Mouse (Mus musculus): ENCODE results near the gene Ugt2b1. TPM values are rescaled to one million over a fixed set of nuclear protein-coding genes. Genes with fewer than 3 reads are reported as not detected.
"Not testable (repeated sequence)": the region's sequence is repeated elsewhere in the genome, so short reads cannot be mapped to it uniquely, and the experiment has no call there.

The Ugt2b1 gene
- not detected in 2 replicates for polyA plus RNA-seq (2016; fragmentation: Nextera tagmentation; extraction: Ambion mirVana)

DNA sequence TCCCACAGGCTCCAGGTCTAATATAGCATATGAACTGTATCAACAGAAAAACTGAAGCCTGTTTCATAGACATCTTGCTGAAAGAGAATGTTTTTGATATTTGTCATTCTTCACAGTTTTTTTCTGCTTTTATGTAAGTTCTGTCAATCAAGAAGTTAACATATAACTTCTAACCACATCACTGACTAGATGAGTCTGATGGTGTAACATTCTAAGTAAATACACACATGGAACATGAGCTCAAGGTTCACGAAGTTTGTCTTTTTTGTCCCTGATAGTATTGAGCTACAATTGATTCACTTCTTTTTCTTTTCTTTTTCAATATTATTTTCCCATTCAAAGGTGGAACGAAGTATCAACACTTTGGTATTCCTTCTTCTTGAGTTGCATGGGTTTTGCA, at the start of gene Ugt2b1:
Gene Ugt2b1 (minus strand): TSS at position 105 of the 400 bp plus-strand sequence.
- Histone ChIP-seq H3K9me3 (replicated peaks) (no peaks in the 10 kb centered on the region), H3K4me1 (replicated peaks) (no peaks in the 10 kb centered on the region), H3K4me2 (no peak within 1 kb of the TSS), H3K4me3 (no peak within 1 kb of the TSS), H3K27ac (ENCODE audit: poor library complexity, severe bottlenecking) (no peak within 1 kb of the TSS), H3K36me3 (no peaks in the 10 kb centered on the region), H3K27me3 (replicated peaks) (no peaks in the 10 kb centered on the region), H3K9ac (no peak within 1 kb of the TSS)
- 69% methylated on average over 2 of the region's 2 CpGs for WGBS
- no peak for ATAC-seq (ENCODE audit: insufficient number of reproducible peaks, low FRiP score)

GRCm38 (mm10) chr5:86967271-86967670, 40.9 kb upstream of the Ugt2b1 start:
- H3K27me3 ChIP-seq (replicated peaks); H3K4me1 ChIP-seq (replicated peaks); ATAC-seq (ENCODE audit: insufficient number of reproducible peaks, low FRiP score); H3K36me3 ChIP-seq; H3K9me3 ChIP-seq (replicated peaks); H3K9ac ChIP-seq; H3K27ac ChIP-seq (ENCODE audit: poor library complexity, severe bottlenecking); H3K4me3 ChIP-seq; H3K4me2 ChIP-seq: not testable (repeated sequence)
- 86% methylated on average over 5 of the region's 5 CpGs for WGBS

DNA sequence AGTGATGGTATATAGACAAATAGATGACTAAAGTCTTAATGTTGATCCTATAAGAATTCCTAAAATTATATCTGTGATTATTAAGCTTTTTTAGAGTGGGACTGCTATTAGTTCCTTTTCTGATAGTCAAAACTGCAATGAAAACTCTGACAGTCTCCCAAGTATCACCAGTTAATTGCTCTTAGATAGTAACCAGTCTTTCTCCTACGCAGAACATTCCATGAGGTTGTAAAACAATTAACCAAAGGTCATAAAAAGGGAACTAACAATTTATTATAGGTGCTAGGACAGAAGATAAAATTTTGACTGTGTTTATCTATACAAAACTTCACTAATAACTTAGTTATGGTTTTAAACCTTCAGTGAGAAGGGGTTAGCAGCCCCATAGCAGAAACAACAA, 36.5 kb upstream of the Ugt2b1 start:
- not testable (repeated sequence) for H3K4me3 ChIP-seq; H3K9me3 ChIP-seq (replicated peaks); H3K27ac ChIP-seq (ENCODE audit: poor library complexity, severe bottlenecking); H3K27me3 ChIP-seq (replicated peaks); H3K4me1 ChIP-seq (replicated peaks); H3K4me2 ChIP-seq; H3K9ac ChIP-seq; H3K36me3 ChIP-seq; ATAC-seq (ENCODE audit: insufficient number of reproducible peaks, low FRiP score)
- 82% methylated on average over 1 of the region's 1 CpGs for WGBS

DNA sequence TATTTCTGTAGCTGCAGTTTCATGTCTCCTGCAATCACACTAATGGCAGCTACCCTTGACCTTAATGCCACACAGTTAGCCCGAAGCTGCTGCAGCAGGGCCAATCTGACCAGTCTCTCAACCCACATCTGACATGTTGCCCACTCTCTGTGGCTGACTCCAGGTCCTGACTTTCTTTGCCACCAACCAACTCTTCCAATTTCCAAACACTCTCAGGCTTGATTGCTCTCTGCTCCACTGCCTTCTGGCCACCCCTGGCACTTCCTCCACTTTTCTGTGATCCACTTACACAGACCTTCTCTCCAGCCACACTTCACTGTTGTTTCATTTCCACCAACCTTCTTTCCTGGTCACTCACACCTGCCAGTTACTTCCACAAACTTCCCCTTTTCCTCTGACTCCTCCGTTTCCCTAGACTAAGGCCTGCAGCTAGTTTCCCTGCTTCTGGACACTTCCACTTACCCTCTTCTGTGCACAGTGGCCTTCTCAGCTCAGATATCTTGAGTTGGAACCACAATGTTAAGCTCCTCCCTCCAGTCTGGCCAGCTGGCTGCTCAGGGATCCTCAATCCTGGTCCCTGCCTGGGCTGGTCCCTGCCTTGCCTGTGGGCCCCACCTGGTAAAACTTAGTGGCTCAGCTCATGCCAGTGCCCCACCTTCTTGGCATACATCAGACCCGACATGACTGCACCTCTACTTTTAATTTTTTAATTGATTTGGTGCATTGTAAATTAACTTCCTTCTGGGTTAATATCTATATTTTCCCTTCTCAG, 35.4 kb upstream of the Ugt2b1 start:
- Histone ChIP-seq H3K9me3 (replicated peaks) (no peaks in the 10 kb centered on the region), H3K9ac (no peak overlapping the region), H3K27ac (ENCODE audit: poor library complexity, severe bottlenecking) (no peak overlapping the region), H3K27me3 (replicated peaks) (no peaks in the 10 kb centered on the region), H3K4me3 (no peak overlapping the region), H3K4me2 (no peak overlapping the region), H3K36me3 (no peaks in the 10 kb centered on the region), H3K4me1 (replicated peaks) (no peaks in the 10 kb centered on the region)
- WGBS: 59% methylated on average over 3 of the region's 3 CpGs
- no peak for ATAC-seq (ENCODE audit: insufficient number of reproducible peaks, low FRiP score)

DNA sequence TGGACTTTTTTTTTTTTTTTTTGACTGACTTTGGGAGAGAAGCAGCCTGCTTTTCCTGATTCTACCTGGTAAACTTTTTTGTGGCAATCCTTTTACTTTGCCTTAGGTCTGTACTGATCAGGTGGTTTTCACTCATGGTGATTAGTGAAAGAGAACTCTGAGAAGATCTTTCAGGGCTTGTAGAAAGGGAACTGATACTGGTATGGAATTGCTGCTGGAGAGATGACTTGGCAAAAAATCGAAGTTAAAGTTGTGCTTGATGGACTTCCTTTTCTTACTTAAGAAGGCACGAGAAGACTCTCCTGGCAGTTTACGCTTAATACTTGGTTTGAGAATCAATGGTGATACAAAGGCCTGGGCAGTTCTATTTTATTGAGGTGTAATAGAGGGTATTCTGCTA, 34.2 kb upstream of the Ugt2b1 start:
- H3K27me3 ChIP-seq (replicated peaks): no peaks in the 10 kb centered on the region
- H3K4me1 ChIP-seq (replicated peaks): no peaks in the 10 kb centered on the region
- H3K27ac ChIP-seq (ENCODE audit: poor library complexity, severe bottlenecking): no peak overlapping the region
- no peaks in the 10 kb centered on the region for H3K36me3 ChIP-seq
- H3K4me2 ChIP-seq: no peak overlapping the region
- H3K9me3 ChIP-seq (replicated peaks): no peaks in the 10 kb centered on the region
- no peak overlapping the region for H3K4me3 ChIP-seq
- no peak overlapping the region for H3K9ac ChIP-seq
- no peak for ATAC-seq (ENCODE audit: insufficient number of reproducible peaks, low FRiP score)
- WGBS: 68% methylated on average over 3 of the region's 3 CpGs

DNA sequence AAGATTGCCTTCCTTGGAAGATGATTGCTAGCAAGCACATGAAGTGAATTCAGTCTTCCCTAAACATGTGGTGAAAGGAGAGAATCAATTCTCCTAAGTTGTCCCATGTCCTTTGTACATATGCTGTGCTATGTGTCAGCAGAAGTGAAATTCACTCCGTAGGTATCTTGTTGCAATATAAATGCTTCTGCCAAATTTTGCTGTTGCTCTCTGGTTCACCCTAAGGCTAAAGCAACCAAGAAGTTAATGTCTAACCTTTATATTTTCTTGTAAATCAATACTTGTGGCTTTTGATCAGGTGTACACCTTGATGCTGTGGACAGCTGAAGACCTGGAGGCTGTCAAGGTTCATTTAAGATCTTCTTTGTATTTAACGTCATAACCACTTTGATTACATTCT, 15.8 kb upstream of the Ugt2b1 start:
- no peak for ATAC-seq (ENCODE audit: insufficient number of reproducible peaks, low FRiP score)
- H3K9ac ChIP-seq: no peak overlapping the region
- H3K4me2 ChIP-seq: no peak overlapping the region
- WGBS: 76% methylated on average over 2 of the region's 2 CpGs
- no peaks in the 10 kb centered on the region for H3K36me3 ChIP-seq
- no peaks in the 10 kb centered on the region for H3K27me3 ChIP-seq (replicated peaks)
- H3K4me3 ChIP-seq: no peak overlapping the region
- no peak overlapping the region for H3K27ac ChIP-seq (ENCODE audit: poor library complexity, severe bottlenecking)
- H3K4me1 ChIP-seq (replicated peaks): no peaks in the 10 kb centered on the region
- H3K9me3 ChIP-seq (replicated peaks): no peaks in the 10 kb centered on the region

- H3K4me3 ChIP-seq: no peak overlapping the region
- 68% methylated on average over 3 of the region's 3 CpGs for WGBS
- no peak overlapping the region for H3K9ac ChIP-seq
- H3K36me3 ChIP-seq: no peaks in the 10 kb centered on the region
- H3K27me3 ChIP-seq (replicated peaks): no peaks in the 10 kb centered on the region
- H3K27ac ChIP-seq (ENCODE audit: poor library complexity, severe bottlenecking): no peak overlapping the region
- H3K9me3 ChIP-seq (replicated peaks): no peaks in the 10 kb centered on the region
- no peaks in the 10 kb centered on the region for H3K4me1 ChIP-seq (replicated peaks)
- no peak for ATAC-seq (ENCODE audit: insufficient number of reproducible peaks, low FRiP score)
- H3K4me2 ChIP-seq: no peak overlapping the region
These were observed 5.6 kb downstream of the Ugt2b1 start for GRCm38 (mm10) chr5:86920661-86921233.

DNA sequence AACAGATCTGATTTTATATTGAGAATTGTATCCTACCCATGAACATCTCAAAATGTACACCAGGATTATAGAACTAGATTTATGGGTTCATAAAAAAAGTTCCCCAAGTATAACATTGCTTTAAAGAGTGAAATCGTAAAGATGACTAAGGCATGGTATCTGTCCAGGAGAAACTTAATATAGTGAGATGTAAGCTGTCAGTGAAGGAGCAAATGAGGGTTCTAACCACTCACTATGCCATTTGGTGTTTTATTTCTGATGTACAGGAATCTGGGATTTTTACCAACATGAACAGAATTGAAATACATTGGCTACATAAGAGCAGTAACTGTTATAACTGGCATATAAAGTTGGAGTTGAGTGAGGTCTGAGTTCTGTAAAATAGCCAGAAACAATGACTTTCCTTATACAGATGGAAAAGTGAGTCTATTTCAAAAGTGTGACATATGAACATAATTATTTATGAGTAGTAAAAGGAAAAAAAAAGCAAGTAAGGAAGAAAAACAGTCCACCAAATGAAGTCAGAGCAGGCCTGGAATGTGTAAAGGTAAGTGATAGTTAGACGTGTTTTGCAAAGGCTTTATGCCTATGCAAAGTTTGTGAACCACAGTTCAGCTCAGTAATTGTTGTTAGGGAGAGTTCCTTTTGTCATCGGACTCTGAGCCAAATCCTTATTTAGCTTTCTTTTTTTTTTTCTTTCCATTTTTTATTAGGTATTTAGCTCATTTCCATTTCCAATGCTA, 14.8 kb downstream of the Ugt2b1 start:
- Histone ChIP-seq H3K9ac (no peak overlapping the region), H3K36me3 (no peaks in the 10 kb centered on the region), H3K9me3 (replicated peaks) (no peaks in the 10 kb centered on the region), H3K4me1 (replicated peaks) (no peaks in the 10 kb centered on the region), H3K27me3 (replicated peaks) (no peaks in the 10 kb centered on the region), H3K4me3 (no peak overlapping the region), H3K4me2 (no peak overlapping the region), H3K27ac (ENCODE audit: poor library complexity, severe bottlenecking) (no peak overlapping the region)
- no peak for ATAC-seq (ENCODE audit: insufficient number of reproducible peaks, low FRiP score)
- WGBS: 78% methylated on average over 3 of the region's 3 CpGs

GRCm38 (mm10) chr5:86910770-86911169, 15.6 kb downstream of the Ugt2b1 start:
- WGBS: 65% methylated on average over 1 of the region's 1 CpGs
- Histone ChIP-seq H3K27me3 (replicated peaks) (no peaks in the 10 kb centered on the region), H3K36me3 (no peaks in the 10 kb centered on the region), H3K4me3 (no peak overlapping the region), H3K9me3 (replicated peaks) (no peaks in the 10 kb centered on the region), H3K27ac (ENCODE audit: poor library complexity, severe bottlenecking) (no peak overlapping the region), H3K4me2 (no peak overlapping the region), H3K9ac (no peak overlapping the region), H3K4me1 (replicated peaks) (no peaks in the 10 kb centered on the region)
- no peak for ATAC-seq (ENCODE audit: insufficient number of reproducible peaks, low FRiP score)

DNA sequence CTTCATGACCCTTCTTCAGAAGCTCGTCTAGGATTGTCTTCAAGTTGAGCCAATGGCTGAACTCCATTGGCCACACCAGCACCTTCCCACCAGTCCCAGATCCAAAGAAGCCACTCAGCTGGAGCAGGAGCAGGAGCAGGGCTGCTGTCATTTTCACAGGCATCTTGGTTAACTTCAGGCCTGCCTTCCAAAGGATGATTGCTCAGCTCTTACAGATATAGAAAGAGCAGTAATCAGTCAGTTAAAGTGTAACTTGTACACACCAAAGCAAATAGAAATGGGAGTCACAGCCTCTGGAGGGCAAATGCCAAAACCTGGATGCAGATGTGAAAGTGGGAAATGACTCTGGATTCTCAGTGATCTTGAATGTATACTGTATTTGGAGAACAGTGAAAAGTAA, 19.6 kb downstream of the Ugt2b1 start, which contains the start of gene Ugt2b34:
Gene Ugt2b34 (minus strand): TSS at position 180 of the 400 bp plus-strand sequence.
- H3K4me2 ChIP-seq: no peak within 1 kb of the TSS
- H3K27ac ChIP-seq (ENCODE audit: poor library complexity, severe bottlenecking): no peak within 1 kb of the TSS
- 53% methylated on average over 1 of the region's 1 CpGs for WGBS
- H3K9me3 ChIP-seq (replicated peaks): no peaks in the 10 kb centered on the region
- H3K36me3 ChIP-seq: no peaks in the 10 kb centered on the region
- ATAC-seq (ENCODE audit: insufficient number of reproducible peaks, low FRiP score): no peak
- H3K4me3 ChIP-seq: no peak within 1 kb of the TSS
- H3K4me1 ChIP-seq (replicated peaks): no peaks in the 10 kb centered on the region
- no peaks in the 10 kb centered on the region for H3K27me3 ChIP-seq (replicated peaks)
- no peak within 1 kb of the TSS for H3K9ac ChIP-seq

DNA sequence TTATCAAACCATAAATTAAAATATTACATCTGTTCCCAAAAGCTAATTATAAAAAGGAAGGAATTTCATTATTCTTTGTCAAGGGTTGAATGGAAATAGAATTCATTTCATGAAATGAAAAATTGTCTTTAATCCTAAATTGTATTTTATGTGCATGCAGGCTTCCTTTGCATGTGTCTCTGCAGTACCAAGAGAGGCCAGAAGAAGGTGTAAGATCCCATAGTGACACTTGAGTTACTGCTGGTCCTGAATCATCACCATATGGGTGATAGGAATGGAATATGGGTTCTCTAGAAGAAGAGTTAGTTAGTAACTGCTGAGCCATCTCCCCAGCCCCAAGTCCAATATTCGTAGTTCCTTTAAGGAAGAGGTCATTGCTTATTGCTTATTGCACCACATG, 36.4 kb downstream of the Ugt2b1 start:
- no peaks in the 10 kb centered on the region for H3K27me3 ChIP-seq (replicated peaks)
- 77% methylated on average over 1 of the region's 1 CpGs for WGBS

More for the DNA sequence above, 36.4 kb downstream of the Ugt2b1 start:
- Histone ChIP-seq H3K36me3 (no peaks in the 10 kb centered on the region), H3K4me1 (replicated peaks) (no peaks in the 10 kb centered on the region), H3K9me3 (replicated peaks) (no peaks in the 10 kb centered on the region), H3K4me3 (no peak overlapping the region), H3K27ac (ENCODE audit: poor library complexity, severe bottlenecking) (no peak overlapping the region), H3K4me2 (no peak overlapping the region), H3K9ac (no peak overlapping the region)
- ATAC-seq (ENCODE audit: insufficient number of reproducible peaks, low FRiP score): no peak
